Mouse (Mus musculus) macrophage (primary cell): ENCODE measurements at regions not wholly inside any gene's neighbourhood (a gene's known extent, or its start where the extent isn't known, plus 50 kb on each side); places are given as distances from the start of the nearest gene placed in this dataset.

Experiments used
- H3K27ac ChIP-seq: fragments of 350-480 bp; formaldehyde crosslinking; 2 replicates; pipeline ENCODE4 v1.9.0; 2021
- H3K36me3 ChIP-seq: fragments of 350-480 bp; formaldehyde crosslinking; 2 replicates; pipeline ENCODE4 v1.9.0; 2021; ENCODE audit errors: inconsistent target
- H3K4me3 ChIP-seq: fragments of 350-480 bp; formaldehyde crosslinking; 2 replicates; pipeline ENCODE4 v1.9.0; 2021; ENCODE audit errors: inconsistent target
- H3K79me2 ChIP-seq: fragments of 350-480 bp; formaldehyde crosslinking; 2 replicates; pipeline ENCODE4 v1.9.0; 2021; ENCODE audit errors: inconsistent target
- WGBS: methylation state at CpG from one replicate; pipeline ENCODE4 v1.1.7; 2026; ENCODE audit warnings: inconsistent platforms; ENCODE audit not compliant: missing documents; 5-methylcytosine and 5-hydroxymethylcytosine counted together

GRCm38 (mm10) chr17:27332076-27332475 lies 127.8 kb upstream of the Lemd2 start:
- H3K79me2 ChIP-seq: no peaks in the 10 kb centered on the region
- H3K36me3 ChIP-seq: no peaks in the 10 kb centered on the region
- H3K27ac ChIP-seq: no peak overlapping the region
- H3K4me3 ChIP-seq: no peak overlapping the region
- 80% methylated on average over 4 of the region's 4 CpGs for WGBS

GRCm38 (mm10) chr17:27331630-27332029 lies 127.4 kb upstream of the Lemd2 start:
- no peaks in the 10 kb centered on the region for H3K36me3 ChIP-seq
- 83% methylated on average over 5 of the region's 5 CpGs for WGBS
- H3K27ac ChIP-seq: no peak overlapping the region
- no peak overlapping the region for H3K4me3 ChIP-seq
- no peaks in the 10 kb centered on the region for H3K79me2 ChIP-seq

DNA sequence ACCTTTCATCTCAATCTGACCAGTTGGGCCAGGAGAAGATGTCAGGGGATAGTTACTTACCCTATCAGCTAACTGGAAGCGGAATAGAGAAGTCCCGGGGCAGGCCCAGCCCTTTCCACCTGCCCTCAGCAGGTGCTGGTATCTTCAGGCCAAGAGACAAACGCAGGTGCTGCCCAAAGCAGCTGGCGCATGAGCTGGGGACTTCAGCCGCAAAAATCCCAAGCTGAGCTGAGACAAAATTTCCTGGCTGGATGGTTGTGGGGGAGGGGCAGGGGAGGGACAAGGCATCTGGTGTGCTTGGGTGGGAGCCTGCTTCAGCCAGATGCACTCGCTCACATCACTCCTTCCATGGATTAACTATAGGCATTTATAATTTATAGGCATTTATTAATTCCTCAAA lies 125.5 kb upstream of the Lemd2 start:
- no peaks in the 10 kb centered on the region for H3K79me2 ChIP-seq
- WGBS: 92% methylated on average over 6 of the region's 6 CpGs
- no peak overlapping the region for H3K4me3 ChIP-seq
- no peak overlapping the region for H3K27ac ChIP-seq
- no peaks in the 10 kb centered on the region for H3K36me3 ChIP-seq

DNA sequence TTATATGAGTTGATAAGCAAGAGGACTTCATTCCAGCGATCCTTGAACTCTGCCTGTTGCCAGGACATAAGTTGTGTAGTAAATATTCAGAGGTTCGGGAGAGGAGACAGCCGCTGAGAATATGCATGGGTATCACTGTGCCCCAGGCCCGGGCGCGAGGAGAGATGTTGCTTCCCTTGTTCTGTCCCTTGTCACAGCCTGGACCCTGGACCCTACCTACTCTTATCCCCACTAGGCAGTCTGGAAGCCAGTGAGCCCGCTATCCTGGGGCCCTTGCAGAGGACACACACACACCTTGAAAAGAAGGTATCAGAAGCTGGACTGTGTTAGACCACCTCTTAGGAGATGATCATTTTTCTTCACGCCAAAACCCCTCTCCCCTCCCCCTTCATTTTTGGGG lies 124.9 kb upstream of the Lemd2 start:
- Histone ChIP-seq H3K36me3 (no peaks in the 10 kb centered on the region), H3K27ac (no peak overlapping the region), H3K79me2 (no peaks in the 10 kb centered on the region), H3K4me3 (no peak overlapping the region)
- WGBS: 94% methylated on average over 8 of the region's 8 CpGs

GRCm38 (mm10) chr17:27325002-27325460 lies 120.8 kb upstream of the Lemd2 start:
- WGBS: 15% methylated on average over 18 of the region's 18 CpGs
- no peaks in the 10 kb centered on the region for H3K79me2 ChIP-seq
- no peaks in the 10 kb centered on the region for H3K36me3 ChIP-seq
- no peak overlapping the region for H3K4me3 ChIP-seq
- H3K27ac ChIP-seq: no peak overlapping the region

DNA sequence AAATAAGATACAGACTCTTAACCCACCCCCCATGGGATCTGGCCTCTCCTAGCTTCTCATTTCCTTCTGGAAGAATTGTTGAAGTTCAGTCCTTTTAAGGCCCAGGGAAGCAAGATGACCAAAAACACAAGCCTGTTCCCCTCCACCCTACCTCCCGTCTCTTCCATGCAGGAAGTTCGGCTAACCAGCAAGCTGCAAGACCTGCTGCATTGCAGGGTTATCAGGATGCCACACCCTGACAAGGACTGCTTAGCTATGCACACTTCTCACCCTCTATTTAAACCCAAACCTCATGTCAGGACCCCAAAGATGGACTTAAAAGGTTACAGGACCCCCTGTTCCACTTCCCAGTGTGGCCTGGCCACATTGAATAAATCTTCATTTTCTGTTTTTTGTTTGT lies 119.2 kb upstream of the Lemd2 start:
- 49% methylated on average over 2 of the region's 2 CpGs for WGBS

GRCm38 (mm10) chr17:27322891-27323509 lies 118.7 kb upstream of the Lemd2 start:
- Histone ChIP-seq H3K79me2 (no peaks in the 10 kb centered on the region), H3K27ac (no peak overlapping the region), H3K4me3 (no peak overlapping the region), H3K36me3 (no peaks in the 10 kb centered on the region)
- 4% methylated on average over 6 of the region's 6 CpGs for WGBS

More for the DNA sequence above, 119.2 kb upstream of the Lemd2 start:
- H3K4me3 ChIP-seq: no peak overlapping the region
- H3K36me3 ChIP-seq: no peaks in the 10 kb centered on the region
- no peaks in the 10 kb centered on the region for H3K79me2 ChIP-seq
- H3K27ac ChIP-seq: no peak overlapping the region

- no peak overlapping the region for H3K27ac ChIP-seq
- no peaks in the 10 kb centered on the region for H3K36me3 ChIP-seq
- no peaks in the 10 kb centered on the region for H3K79me2 ChIP-seq
- WGBS: 93% methylated on average over 7 of the region's 7 CpGs
- H3K4me3 ChIP-seq: no peak overlapping the region
Observed at GRCm38 (mm10) chr17:27318969-27319695, 114.9 kb upstream of the Lemd2 start.

DNA sequence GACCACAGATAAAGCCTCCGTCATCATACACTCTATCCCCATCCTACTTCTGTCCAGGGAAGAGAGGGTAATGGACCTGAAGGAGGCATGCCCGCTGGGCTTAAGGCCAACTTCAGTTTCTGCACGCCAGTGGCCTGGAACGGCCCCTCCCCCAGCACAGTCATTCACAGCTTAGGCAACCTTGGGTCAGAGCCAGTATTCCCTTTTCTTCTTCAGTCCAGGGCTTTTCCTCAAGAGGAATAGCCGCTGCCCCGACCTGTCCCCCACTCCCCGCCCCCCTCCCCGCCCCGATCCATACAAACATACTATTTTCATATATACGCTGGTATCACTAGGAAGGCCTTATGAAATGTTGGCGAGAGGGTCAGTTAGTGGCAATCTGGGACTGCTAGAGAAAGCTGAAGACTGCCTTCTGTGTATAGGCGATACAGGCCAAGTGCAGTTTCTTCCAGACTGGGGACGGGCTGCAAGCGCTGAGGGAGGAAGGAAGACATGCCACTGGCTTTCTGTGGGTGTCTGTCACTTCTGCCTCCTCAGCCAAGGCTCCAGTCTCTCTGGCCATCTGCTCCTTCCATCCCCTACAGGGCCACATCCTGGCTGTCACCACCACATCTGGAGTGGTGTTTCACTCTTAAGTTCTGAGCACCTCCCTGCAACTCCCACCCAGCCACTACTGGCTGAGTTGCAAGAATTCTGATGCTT lies 113.5 kb upstream of the Lemd2 start:
- 55% methylated on average over 14 of the region's 14 CpGs for WGBS
- H3K79me2 ChIP-seq: no peaks in the 10 kb centered on the region
- H3K36me3 ChIP-seq: no peaks in the 10 kb centered on the region
- no peak overlapping the region for H3K27ac ChIP-seq
- H3K4me3 ChIP-seq: no peak overlapping the region

DNA sequence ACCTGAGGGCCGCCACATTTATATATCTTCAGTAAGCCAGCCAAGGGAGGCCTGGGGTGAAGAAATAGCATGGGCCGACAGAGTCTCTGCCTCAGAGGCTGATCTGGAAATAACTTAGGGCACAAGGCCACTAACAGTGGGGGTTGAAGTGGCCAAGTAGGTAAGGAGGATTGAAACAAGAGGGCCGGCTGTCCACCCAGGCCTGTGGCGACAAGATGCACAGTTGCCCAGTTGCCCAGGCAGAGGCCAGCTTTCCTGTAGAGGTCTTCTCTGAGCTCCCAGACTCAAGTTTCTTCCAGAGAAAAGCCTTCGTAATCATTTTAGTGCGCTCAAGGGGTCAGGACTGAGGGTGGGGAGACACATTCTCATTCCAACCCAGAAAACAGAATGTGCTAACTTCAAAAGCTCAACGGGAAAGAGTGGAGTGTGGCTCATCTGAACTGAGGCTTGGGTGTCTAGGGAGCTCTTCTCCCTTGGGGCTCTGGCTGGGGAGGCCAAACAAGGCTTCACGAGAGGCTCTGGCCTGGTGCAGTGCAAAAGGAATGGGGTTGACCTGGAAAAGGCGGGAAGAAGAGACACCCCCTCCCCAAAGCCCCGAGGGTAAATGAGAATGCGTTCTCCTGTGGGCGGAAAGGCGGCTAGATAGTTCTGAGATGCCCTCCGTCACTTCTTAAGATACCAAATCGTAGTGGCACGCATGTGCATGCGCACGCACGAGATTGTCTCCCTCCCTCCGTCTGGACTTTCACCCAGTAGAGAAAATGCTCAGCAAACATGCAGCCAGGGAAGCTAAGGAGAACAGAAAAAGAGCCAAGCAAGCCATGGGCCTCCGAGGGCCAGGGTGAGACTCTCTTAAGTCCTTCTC lies 112.7 kb upstream of the Lemd2 start:
- 92% methylated on average over 17 of the region's 21 CpGs for WGBS
- Histone ChIP-seq H3K36me3 (no peaks in the 10 kb centered on the region), H3K4me3 (no peak overlapping the region), H3K27ac (no peak overlapping the region), H3K79me2 (no peaks in the 10 kb centered on the region)

DNA sequence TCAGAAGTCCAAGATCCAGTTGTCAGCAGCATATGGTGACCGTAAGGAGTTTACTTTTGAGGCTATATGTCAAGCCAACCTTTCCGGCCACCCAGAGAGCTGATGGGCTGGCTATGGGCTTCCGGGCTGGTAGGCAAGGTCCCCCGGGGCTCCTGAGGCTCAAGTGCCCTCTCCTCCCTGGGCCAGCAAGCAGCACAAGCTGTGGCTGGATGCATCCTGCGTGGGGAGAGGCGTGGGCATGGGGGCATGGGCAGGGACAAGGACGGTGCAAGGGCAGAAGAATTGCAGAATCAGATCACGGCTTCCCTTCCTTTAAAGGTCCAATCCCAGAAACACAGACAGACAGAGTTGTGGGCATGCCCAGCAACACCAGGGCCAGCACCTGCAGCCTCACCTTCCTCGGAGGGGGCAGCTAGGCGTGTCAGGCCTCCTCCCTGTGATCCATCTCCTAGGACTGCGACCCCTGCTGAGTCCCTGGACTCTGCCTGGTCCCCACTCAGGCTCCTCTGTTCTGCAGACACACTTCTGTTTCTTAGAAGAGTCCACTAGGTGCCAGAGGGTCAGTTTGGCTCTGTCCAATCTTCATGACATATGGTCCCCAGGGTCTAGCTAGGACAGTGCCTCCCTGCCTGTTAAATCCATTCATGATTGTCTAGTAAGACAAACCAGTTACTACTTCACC lies 111.8 kb upstream of the Lemd2 start:
- H3K4me3 ChIP-seq: no peak overlapping the region
- no peaks in the 10 kb centered on the region for H3K36me3 ChIP-seq
- WGBS: 93% methylated on average over 11 of the region's 11 CpGs
- H3K27ac ChIP-seq: no peak overlapping the region
- no peaks in the 10 kb centered on the region for H3K79me2 ChIP-seq

GRCm38 (mm10) chr17:27315428-27315827 lies 111.2 kb upstream of the Lemd2 start:
- 89% methylated on average over 3 of the region's 3 CpGs for WGBS
- H3K79me2 ChIP-seq: no peaks in the 10 kb centered on the region
- H3K27ac ChIP-seq: no peak overlapping the region

DNA sequence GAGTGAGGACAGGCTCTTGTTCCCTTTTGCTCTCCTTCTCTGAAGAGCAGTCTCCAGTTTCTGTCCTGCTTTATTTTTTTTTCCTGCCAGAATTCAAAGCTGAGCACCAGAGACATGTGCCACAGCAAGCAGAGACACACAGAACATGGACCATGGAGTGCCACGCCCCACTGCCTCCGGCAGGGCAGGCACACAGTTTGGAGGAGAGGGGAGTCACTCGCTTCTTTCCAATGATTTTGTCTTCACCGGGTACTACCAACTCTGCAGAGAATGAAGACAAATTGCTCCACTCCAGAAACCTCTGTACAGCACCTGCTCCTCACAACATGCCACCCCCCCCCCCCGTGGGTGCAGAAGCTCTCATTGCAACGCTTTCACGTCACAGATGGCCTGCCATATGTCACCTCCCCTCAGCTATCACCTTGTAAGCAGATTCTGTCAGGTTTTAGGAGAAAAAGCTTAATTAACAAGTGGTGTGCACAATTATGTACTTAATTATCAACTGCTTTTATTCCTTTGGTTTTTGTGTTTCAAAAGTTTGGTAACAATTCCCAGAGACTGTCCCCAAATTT lies 110.6 kb upstream of the Lemd2 start:
- Histone ChIP-seq H3K79me2 (no peaks in the 10 kb centered on the region), H3K36me3 (no peaks in the 10 kb centered on the region), H3K4me3 (no peak overlapping the region), H3K27ac (no peak overlapping the region)
- WGBS: 87% methylated on average over 7 of the region's 7 CpGs

More at GRCm38 (mm10) chr17:27315428-27315827, 111.2 kb upstream of the Lemd2 start:
- Histone ChIP-seq H3K36me3 (no peaks in the 10 kb centered on the region), H3K4me3 (no peak overlapping the region)

DNA sequence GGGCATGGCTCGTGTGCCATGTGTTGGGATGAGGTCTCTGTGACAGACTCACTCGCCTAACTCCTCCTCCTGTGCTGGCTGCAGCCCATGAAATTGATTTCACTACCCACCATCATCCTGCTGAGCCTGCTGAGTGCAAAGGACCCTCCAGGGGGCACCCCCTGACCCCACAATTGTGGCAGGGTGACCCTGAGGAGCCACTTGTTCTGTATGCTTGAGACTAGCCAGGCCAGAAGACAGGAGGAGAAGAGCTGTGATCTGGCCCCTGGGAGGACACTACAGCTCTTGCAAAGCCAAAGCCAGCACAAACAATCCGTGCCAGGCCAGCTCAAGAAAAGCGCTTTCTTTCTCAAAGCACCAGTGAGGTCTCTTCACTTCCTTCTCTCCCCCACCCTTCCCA lies 104.7 kb upstream of the Lemd2 start:
- 57% methylated on average over 4 of the region's 4 CpGs for WGBS
- H3K36me3 ChIP-seq: no peaks in the 10 kb centered on the region
- H3K27ac ChIP-seq: no peak overlapping the region
- no peaks in the 10 kb centered on the region for H3K79me2 ChIP-seq
- H3K4me3 ChIP-seq: no peak overlapping the region
